Mouse (Mus musculus): ENCODE results near the gene Ovol1.
A peak's percentile ranks its signal among the peaks of the same experiment; 100 is the strongest.

- TF ChIP-seq CTCF (IDR thresholded peaks at IDR 0.05; ENCODE audit: low read depth, low read length) (no peak), POLR2A (IDR thresholded peaks at IDR 0.05; ENCODE audit: extremely low read depth, insufficient read depth, low read length) (0 out of 2 replicates have a peak, but pooled peaks have one; percentile 38)
Measured at GRCm38 (mm10) chr19:5601752-5602541, 41.5 kb upstream of the Ovol1 start, which contains the start of gene Rnaseh2c.
